Comparison of ENCODE assay signal across 34 mouse cellular contexts in genomic region chr9:77993101-77993500, GRCm38 (mm10). TPM values are rescaled to one million over a fixed set of nuclear protein-coding genes. Genes with fewer than 3 reads are reported as not detected.
DNase-seq lines count a peak whose midpoint lies in the region; ATAC-seq and TF ChIP-seq lines count a peak whose summit lies in the region.
"Had no signal": no experiment of that assay in that cellular context is flagged by ENCODE, and none has a peak within 500 bp of the region (broad histone marks: within the 10 kb centered on the region; RNA-seq: fewer than 3 reads in every experiment).

No protein-coding gene starts in this region.

- intact Hi-C loops in heart, adult 2 months (cut with DNase I), result no loop called here
- intact Hi-C loops in heart, postnatal 36 days (cut with DNase I), result no loop called here

- H3K36me3 ChIP-seq in heart, adult 2 months (ENCODE audit: control insufficient read depth, insufficient read depth, low read length), result no peaks in the 10 kb centered on the region
- H3K36me3 ChIP-seq in erythroblast, embryonic 14.5 days (ENCODE audit: control insufficient read depth), result peaks cover 2% of the 10 kb centered on the region; the same call in 1 of the 2 replicates
- no peaks in the 10 kb centered on the region for H3K36me3 ChIP-seq in liver, embryonic 14.5 days (replicated peaks; ENCODE audit: control insufficient read depth, insufficient read depth, low read depth)
- H3K36me3 ChIP-seq in hindbrain, embryonic 10.5 days, result no peaks in the 10 kb centered on the region
- H3K36me3 ChIP-seq: embryonic facial prominence, embryonic 10.5 days; limb, embryonic 13.5 days; midbrain, embryonic 15.5 days; neural tube, embryonic 12.5 days had no signal

- WGBS in heart, adult 2 months, result 62% methylated on average over 1 of the region's 1 CpGs
- 36% methylated on average over 1 of the region's 1 CpGs for WGBS in liver, embryonic 14.5 days (ENCODE audit: insufficient replicate concordance)
- WGBS in hindbrain, embryonic 10.5 days, result 84% methylated on average over 1 of the region's 1 CpGs

- TF ChIP-seq POLR2A in heart, adult 2 months (IDR thresholded peaks at IDR 0.05; ENCODE audit: insufficient read depth, low read depth, low read length), result no peak

- H3K4me2 ChIP-seq in liver, embryonic 14.5 days (ENCODE audit: low read depth), result peak overlapping the region; percentile 56
- H3K4me2 ChIP-seq: forebrain, embryonic 13.5 days; hindbrain, embryonic 14.5 days; limb, embryonic 13.5 days; lung, embryonic 14.5 days; midbrain, embryonic 15.5 days; neural tube, embryonic 12.5 days had no signal

- peak overlapping the region; percentile 26; the same call in 1 of the 2 replicates for H3K27ac ChIP-seq in heart, adult 2 months
- peak overlapping the region; percentile 91 for H3K27ac ChIP-seq in liver, embryonic 14.5 days
- H3K27ac ChIP-seq in hindbrain, embryonic 10.5 days, result no peak overlapping the region
- H3K27ac ChIP-seq: embryonic facial prominence, embryonic 10.5 days; forebrain, embryonic 13.5 days; hindbrain, embryonic 14.5 days; layer of hippocampus, adult 2 months; limb, embryonic 13.5 days; midbrain, embryonic 15.5 days; neural tube, embryonic 12.5 days had no signal

- ATAC-seq in liver, embryonic 14.5 days (ENCODE audit: insufficient read depth), result peak; percentile 74
- ATAC-seq: CD4-positive, CD25-positive, alpha-beta regulatory T cell, adult 4 months; forebrain, embryonic 13.5 days; midbrain, embryonic 15.5 days had no signal

- no peak overlapping the region for H3K4me3 ChIP-seq in heart, adult 2 months
- H3K4me3 ChIP-seq in erythroblast, embryonic 14.5 days (replicated peaks), result peak overlapping the region; percentile 22
- no peak overlapping the region; a peak in 1 of 4 replicates for H3K4me3 ChIP-seq in liver, embryonic 14.5 days (ENCODE audit: insufficient read depth in 1 of 2, low read depth in 2 of 2, low read length in 2 of 2)
- no peak overlapping the region for H3K4me3 ChIP-seq in hindbrain, embryonic 10.5 days
- H3K4me3 ChIP-seq: embryonic facial prominence, embryonic 10.5 days; forebrain, embryonic 13.5 days; layer of hippocampus, adult 2 months; limb, embryonic 13.5 days; megakaryocyte, embryonic 14.5 days; midbrain, embryonic 15.5 days; neural tube, embryonic 12.5 days had no signal

- H3K27me3 ChIP-seq in heart, adult 2 months (ENCODE audit: control insufficient read depth, insufficient read depth, low read length), result no peaks in the 10 kb centered on the region
- no peaks in the 10 kb centered on the region for H3K27me3 ChIP-seq in erythroblast, embryonic 14.5 days (ENCODE audit: control insufficient read depth)
- H3K27me3 ChIP-seq in liver, embryonic 14.5 days (ENCODE audit: control insufficient read depth, insufficient read depth, low read length), result no peaks in the 10 kb centered on the region
- no peaks in the 10 kb centered on the region for H3K27me3 ChIP-seq in hindbrain, embryonic 10.5 days (ENCODE audit: insufficient read depth, poor library complexity, severe bottlenecking)
- H3K27me3 ChIP-seq: forebrain, embryonic 13.5 days; limb, embryonic 13.5 days; midbrain, embryonic 15.5 days; neural tube, embryonic 12.5 days had no signal

- TF ChIP-seq EP300 in heart, adult 2 months (IDR thresholded peaks at IDR 0.05; ENCODE audit: insufficient read depth, low read depth, low read length), result no peak
- no peak for TF ChIP-seq EP300 in liver, embryonic 14.5 days (IDR thresholded peaks at IDR 0.05; ENCODE audit: low read depth)

- no peaks in the 10 kb centered on the region for H3K79me2 ChIP-seq in heart, adult 2 months (replicated peaks; ENCODE audit: control insufficient read depth, insufficient read depth, low read length)

- no peak for TF ChIP-seq CTCF in heart, adult 2 months (IDR thresholded peaks at IDR 0.05)
- TF ChIP-seq CTCF in liver, embryonic 14.5 days (IDR thresholded peaks at IDR 0.05; ENCODE audit: low read depth), result no peak

- no peak overlapping the region for H3K9ac ChIP-seq in heart, adult 2 months (ENCODE audit: low read depth, low read length)
- no peak overlapping the region for H3K9ac ChIP-seq in liver, embryonic 14.5 days (replicated peaks)
- H3K9ac ChIP-seq: forebrain, embryonic 13.5 days; hindbrain, embryonic 14.5 days; limb, embryonic 13.5 days; lung, embryonic 14.5 days; midbrain, embryonic 15.5 days; neural tube, embryonic 12.5 days had no signal

- no peaks in the 10 kb centered on the region for H3K9me3 ChIP-seq in erythroblast, embryonic 14.5 days (ENCODE audit: control insufficient read depth, low read length)
- no peaks in the 10 kb centered on the region for H3K9me3 ChIP-seq in liver, embryonic 14.5 days (ENCODE audit: control insufficient read depth, low read length)
- H3K9me3 ChIP-seq in hindbrain, embryonic 10.5 days, result no peaks in the 10 kb centered on the region
- H3K9me3 ChIP-seq: embryonic facial prominence, embryonic 10.5 days; forebrain, embryonic 13.5 days; limb, embryonic 13.5 days; megakaryocyte, embryonic 14.5 days; midbrain, embryonic 15.5 days; neural tube, embryonic 12.5 days had no signal

- no peaks in the 10 kb centered on the region for H3K4me1 ChIP-seq in heart, adult 2 months (ENCODE audit: control insufficient read depth, insufficient read depth, low read length)
- peaks cover 48% of the 10 kb centered on the region for H3K4me1 ChIP-seq in erythroblast, embryonic 14.5 days (ENCODE audit: control insufficient read depth)
- H3K4me1 ChIP-seq in liver, embryonic 14.5 days (replicated peaks; ENCODE audit: control insufficient read depth in 2 of 2, insufficient read depth in 2 of 2, low read length in 1 of 2), result peaks cover 36% of the 10 kb centered on the region in 2 experiments
- H3K4me1 ChIP-seq in hindbrain, embryonic 10.5 days (replicated peaks), result peaks cover 8% of the 10 kb centered on the region; the same call in 1 of the 2 replicates
- H3K4me1 ChIP-seq: forebrain, embryonic 13.5 days; limb, embryonic 13.5 days; midbrain, embryonic 15.5 days; neural tube, embryonic 12.5 days had no signal

- no peak for DNase-seq in heart, adult 2 months
- no peak for DNase-seq in heart, postnatal 36 days
- DNase-seq in c-Kit-negative CD71-positive TER-119-positive erythroid progenitor cells, embryonic 14.5 days (ENCODE audit: low read depth, low spot score), result peak; percentile 46
- DNase-seq in liver, embryonic 14.5 days (ENCODE audit: low read depth in 3 of 3, low spot score in 3 of 3), result peak; percentile 45 to 57 (median 50)
- no peak for DNase-seq in retina, embryonic 14.5 days (ENCODE audit: low spot score)
- DNase-seq in hindbrain, embryonic 10.5 days (ENCODE audit: low spot score), result no peak
- DNase-seq: adrenal gland, postnatal 14 days; cerebellum, adult 11 months; cerebellum, postnatal 10 days; gastrocnemius, postnatal 10 days; kidney, adult 8-10 months; kidney, postnatal 10 days; lung, embryonic 14.5 days; lung, postnatal 36 days; retina, postnatal 1 day; right cerebral cortex, postnatal 25 days; spleen, adult 18-20 months; thymus, postnatal 14 days had no signal

RNA-seq across cellular contexts. Expression of gene Gcm1, which starts 58.6 kb away (rescaled TPM):
- total RNA-seq in heart, adult 2 months (2021), result not detected
- not detected in 2 replicates for polyA plus RNA-seq in heart, adult 2 months (2012; rRNA removed)
- not detected for total RNA-seq in heart, postnatal 36 days (2021)
- polyA plus RNA-seq in erythroblast, embryonic 14.5 days (2012), result not detected in 2 replicates
- polyA plus RNA-seq in liver, embryonic 14.5 days (2012; rRNA removed), result not detected in 2 replicates
- polyA plus RNA-seq in liver, embryonic 14.5 days (2014; fragmentation: Nextera tagmentation; extraction: Ambion mirVana), result not detected in 2 replicates
- 0.21 TPM in 1 of 2 replicates, not detected in the other for polyA plus RNA-seq in hindbrain, embryonic 10.5 days (2016; fragmentation: Nextera tagmentation; extraction: Ambion mirVana)
- total RNA-seq: adrenal gland, postnatal 14 days; gastrocnemius, postnatal 10 days; heart, postnatal 10 days; layer of hippocampus, adult 2 months; layer of hippocampus, postnatal 25 days; left cerebral cortex, postnatal 14 days had no signal
- polyA plus RNA-seq: CD4-positive, CD25-positive, alpha-beta regulatory T cell, adult 4 months; cortical plate, adult 2 months; forebrain, embryonic 13.5 days; frontal cortex, adult 2 months; hindbrain, embryonic 14.5 days; intestine, embryonic 14.5 days; limb, embryonic 13.5 days; midbrain, embryonic 15.5 days; neural tube, embryonic 12.5 days had no signal

Comparison
In these comparisons a context has a peak if more than half of its experiments do, and no peak if none do; other contexts are left out.
1. DNase-seq: peak in c-Kit-negative CD71-positive TER-119-positive erythroid progenitor cells, embryonic 14.5 days (single experiment) and liver, embryonic 14.5 days (3 of 3); none in heart, adult 2 months (0 of 2), heart, postnatal 36 days (0 of 2), retina, embryonic 14.5 days (single experiment) and hindbrain, embryonic 10.5 days (single experiment).